Mouse (Mus musculus): Measurements from ENCODE around the gene Acyp1. TPM values are rescaled to one million over a fixed set of nuclear protein-coding genes. Genes with fewer than 3 reads are reported as not detected.
A peak's percentile ranks its signal among the peaks of the same experiment; 100 is the strongest.

The Acyp1 gene
- polyA plus RNA-seq, 1 experiment from 2014 or later: 63.9 TPM

- WGBS: 65% methylated on average over 12 of the region's 12 CpGs
- Histone ChIP-seq H3K9me3 (no peaks in the 10 kb centered on the region), H3K4me3 (no peak overlapping the region), H3K9ac (replicated peaks) (no peak overlapping the region), H3K27ac (replicated peaks) (no peak overlapping the region), H3K27me3 (no peaks in the 10 kb centered on the region), H3K36me3 (0 out of 2 replicates have a peak, but pooled peaks cover 3% of the 10 kb centered on the region), H3K4me2 (replicated peaks) (peak overlapping the region; percentile 88), H3K4me1 (peaks cover 6% of the 10 kb centered on the region)
- ATAC-seq (ENCODE audit: low FRiP score, low read depth): no peak
Measured at GRCm38 (mm10) chr12:85280845-85281651, 7.2 kb downstream of the Acyp1 start.

GRCm38 (mm10) chr12:85280105-85280844 is 8.0 kb downstream of the Acyp1 start:
- H3K4me3 ChIP-seq: peak overlapping the region; percentile 78
- peak overlapping the region; percentile 88 for H3K4me2 ChIP-seq (replicated peaks)
- H3K27me3 ChIP-seq: no peaks in the 10 kb centered on the region
- peak overlapping the region; percentile 75 for H3K27ac ChIP-seq (replicated peaks)
- ATAC-seq (ENCODE audit: low FRiP score, low read depth): peak; percentile 99
- peaks cover 6% of the 10 kb centered on the region for H3K4me1 ChIP-seq
- no peaks in the 10 kb centered on the region for H3K9me3 ChIP-seq
- WGBS: under 1% methylated on average over 31 of the region's 31 CpGs
- 0 out of 2 replicates have a peak, but pooled peaks cover 3% of the 10 kb centered on the region for H3K36me3 ChIP-seq
- peak overlapping the region; percentile 88 for H3K9ac ChIP-seq (replicated peaks)

- H3K4me3 ChIP-seq: peak overlapping the region; percentile 78
- peak overlapping the region; percentile 88 for H3K4me2 ChIP-seq (replicated peaks)
- no peaks in the 10 kb centered on the region for H3K9me3 ChIP-seq
- ATAC-seq (ENCODE audit: low FRiP score, low read depth): peak; percentile 28; the same call in 1 of the 2 replicates
- H3K27ac ChIP-seq (replicated peaks): peak overlapping the region; percentile 75
- peak overlapping the region; percentile 88 for H3K9ac ChIP-seq (replicated peaks)
- 8% methylated on average over 10 of the region's 10 CpGs for WGBS
- H3K36me3 ChIP-seq: 0 out of 2 replicates have a peak, but pooled peaks cover 3% of the 10 kb centered on the region
- peaks cover 6% of the 10 kb centered on the region for H3K4me1 ChIP-seq
- H3K27me3 ChIP-seq: no peaks in the 10 kb centered on the region
Measured at GRCm38 (mm10) chr12:85279396-85280080, 8.7 kb downstream of the Acyp1 start.

- H3K27me3 ChIP-seq: no peaks in the 10 kb centered on the region
- H3K27ac ChIP-seq (replicated peaks): no peak overlapping the region
- H3K9me3 ChIP-seq: no peaks in the 10 kb centered on the region
- no peak overlapping the region for H3K9ac ChIP-seq (replicated peaks)
- H3K36me3 ChIP-seq: 0 out of 2 replicates have a peak, but pooled peaks cover 3% of the 10 kb centered on the region
- no peak overlapping the region for H3K4me2 ChIP-seq (replicated peaks)
- ATAC-seq (ENCODE audit: low FRiP score, low read depth): no peak
- no peak overlapping the region for H3K4me3 ChIP-seq
- H3K4me1 ChIP-seq: peaks cover 6% of the 10 kb centered on the region
- WGBS: 92% methylated on average over 10 of the region's 10 CpGs
Measured at GRCm38 (mm10) chr12:85278919-85279318, 9.3 kb downstream of the Acyp1 start.

GRCm38 (mm10) chr12:85276273-85276672 is 12.0 kb downstream of the Acyp1 start:
- Histone ChIP-seq H3K9me3 (no peaks in the 10 kb centered on the region), H3K36me3 (0 out of 2 replicates have a peak, but pooled peaks cover 3% of the 10 kb centered on the region), H3K27me3 (no peaks in the 10 kb centered on the region), H3K9ac (replicated peaks) (no peak overlapping the region), H3K27ac (replicated peaks) (no peak overlapping the region), H3K4me1 (peaks cover 6% of the 10 kb centered on the region), H3K4me2 (replicated peaks) (no peak overlapping the region), H3K4me3 (no peak overlapping the region)
- 78% methylated on average over 5 of the region's 5 CpGs for WGBS
- ATAC-seq (ENCODE audit: low FRiP score, low read depth): no peak

- H3K27me3 ChIP-seq: no peaks in the 10 kb centered on the region
- 88% methylated on average over 10 of the region's 10 CpGs for WGBS
- H3K27ac ChIP-seq (replicated peaks): no peak overlapping the region
- H3K36me3 ChIP-seq: 0 out of 2 replicates have a peak, but pooled peaks cover 3% of the 10 kb centered on the region
- H3K9ac ChIP-seq (replicated peaks): no peak overlapping the region
- H3K4me1 ChIP-seq: peaks cover 4% of the 10 kb centered on the region; the same call in 1 of the 2 replicates
- no peaks in the 10 kb centered on the region for H3K9me3 ChIP-seq
- no peak for ATAC-seq (ENCODE audit: low FRiP score, low read depth)
- H3K4me2 ChIP-seq (replicated peaks): no peak overlapping the region
- H3K4me3 ChIP-seq: no peak overlapping the region
Measured at GRCm38 (mm10) chr12:85273508-85273907, 14.7 kb downstream of the Acyp1 start.

- ATAC-seq (ENCODE audit: low FRiP score, low read depth): no peak
- no peak overlapping the region for H3K4me2 ChIP-seq (replicated peaks)
- no peaks in the 10 kb centered on the region for H3K9me3 ChIP-seq
- H3K27ac ChIP-seq (replicated peaks): no peak overlapping the region
- H3K4me3 ChIP-seq: no peak overlapping the region
- WGBS: 79% methylated on average over 4 of the region's 4 CpGs
- H3K4me1 ChIP-seq: peaks cover 4% of the 10 kb centered on the region; the same call in 1 of the 2 replicates
- no peaks in the 10 kb centered on the region for H3K27me3 ChIP-seq
- H3K36me3 ChIP-seq: no peaks in the 10 kb centered on the region
- H3K9ac ChIP-seq (replicated peaks): no peak overlapping the region
Measured at GRCm38 (mm10) chr12:85271843-85272206, 16.4 kb downstream of the Acyp1 start.

- 80% methylated on average over 7 of the region's 7 CpGs for WGBS
- no peak for ATAC-seq (ENCODE audit: low FRiP score, low read depth)
- Histone ChIP-seq H3K27ac (replicated peaks) (no peak overlapping the region), H3K4me2 (replicated peaks) (no peak overlapping the region), H3K27me3 (no peaks in the 10 kb centered on the region), H3K4me1 (peaks cover 4% of the 10 kb centered on the region; the same call in 1 of the 2 replicates), H3K9me3 (no peaks in the 10 kb centered on the region), H3K9ac (replicated peaks) (no peak overlapping the region), H3K4me3 (no peak overlapping the region), H3K36me3 (no peaks in the 10 kb centered on the region)
Measured at GRCm38 (mm10) chr12:85271132-85271842, 17.0 kb downstream of the Acyp1 start.

GRCm38 (mm10) chr12:85270319-85270718 is 17.9 kb downstream of the Acyp1 start, which contains the start of gene Mlh3:
Gene Mlh3 (minus strand): TSS chr12:85270599.
- Histone ChIP-seq H3K27me3 (no peaks in the 10 kb centered on the region), H3K4me2 (replicated peaks) (peak within 1 kb of the TSS; percentile 54), H3K27ac (replicated peaks) (peak within 1 kb of the TSS; percentile 85), H3K4me1 (peaks cover 4% of the 10 kb centered on the region; the same call in 1 of the 2 replicates), H3K9me3 (no peaks in the 10 kb centered on the region), H3K4me3 (peak within 1 kb of the TSS; percentile 60), H3K36me3 (no peaks in the 10 kb centered on the region), H3K9ac (replicated peaks) (peak within 1 kb of the TSS; percentile 68)
- ATAC-seq (ENCODE audit: low FRiP score, low read depth): peak; percentile 95
- WGBS: 1% methylated on average over 35 of the region's 35 CpGs

- ATAC-seq (ENCODE audit: low FRiP score, low read depth): no peak
- H3K9me3 ChIP-seq: no peaks in the 10 kb centered on the region
- H3K4me3 ChIP-seq: peak overlapping the region; percentile 60
- H3K27me3 ChIP-seq: no peaks in the 10 kb centered on the region
- no peaks in the 10 kb centered on the region for H3K36me3 ChIP-seq
- peak overlapping the region; percentile 54 for H3K4me2 ChIP-seq (replicated peaks)
- H3K9ac ChIP-seq (replicated peaks): peak overlapping the region; percentile 68
- 61% methylated on average over 3 of the region's 3 CpGs for WGBS
- peaks cover 4% of the 10 kb centered on the region; the same call in 1 of the 2 replicates for H3K4me1 ChIP-seq
- peak overlapping the region; percentile 85 for H3K27ac ChIP-seq (replicated peaks)
Measured at GRCm38 (mm10) chr12:85269821-85270220, 18.4 kb downstream of the Acyp1 start.

GRCm38 (mm10) chr12:85266248-85266647 is 22.0 kb downstream of the Acyp1 start:
- H3K27me3 ChIP-seq: no peaks in the 10 kb centered on the region
- H3K4me2 ChIP-seq (replicated peaks): no peak overlapping the region
- peaks cover 6% of the 10 kb centered on the region; the same call in 1 of the 2 replicates for H3K4me1 ChIP-seq
- no peak overlapping the region for H3K4me3 ChIP-seq
- no peaks in the 10 kb centered on the region for H3K36me3 ChIP-seq
- H3K9ac ChIP-seq (replicated peaks): no peak overlapping the region
- no peak overlapping the region for H3K27ac ChIP-seq (replicated peaks)
- ATAC-seq (ENCODE audit: low FRiP score, low read depth): no peak
- WGBS: 91% methylated on average over 3 of the region's 3 CpGs
- no peaks in the 10 kb centered on the region for H3K9me3 ChIP-seq

All from midbrain, embryonic 12.5 days (tissue).